Mouse (Mus musculus): ENCODE data around the gene Churc1. TPM values are rescaled to one million over a fixed set of nuclear protein-coding genes. Genes with fewer than 3 reads are reported as not detected.
"Not testable (repeated sequence)": the region's sequence is repeated elsewhere in the genome, so short reads cannot be mapped to it uniquely, and the experiment has no call there.

The Churc1 gene
- total RNA-seq, 1 experiment, result 74.4 TPM

- no peak overlapping the region for H3K27ac ChIP-seq (ENCODE audit: insufficient read depth, low read depth, low read length, poor library complexity, severe bottlenecking)
- in situ Hi-C loops (cut with MboI; ENCODE audit: low sequenced_read_pairs in 2 of 2, unreplicated experiment in 2 of 2), result no loop called here
- DNase-seq (ENCODE audit: low read depth, low spot score), result no peak
- no peaks in the 10 kb centered on the region for H3K9me3 ChIP-seq (ENCODE audit: control insufficient read depth, insufficient read depth, low read depth, low read length)
- TF ChIP-seq CHD2 (IDR thresholded peaks at IDR 0.05; ENCODE audit: low read depth, low read length), result no peak
- no peak for TF ChIP-seq MAFK (IDR thresholded peaks at IDR 0.05; ENCODE audit: insufficient read depth, low read depth, low read length)
- no peak for TF ChIP-seq HCFC1 (IDR thresholded peaks at IDR 0.05; ENCODE audit: borderline replicate concordance, insufficient read depth, low read length)
- TF ChIP-seq ZNF384 (IDR thresholded peaks at IDR 0.05; ENCODE audit: low read depth, low read length), result no peak
- no peak for TF ChIP-seq ZC3H11A (IDR thresholded peaks at IDR 0.05; ENCODE audit: borderline replicate concordance, low read depth, low read length)
- H3K4me1 ChIP-seq (ENCODE audit: control insufficient read depth in 2 of 2, insufficient read depth in 2 of 2, low read length in 2 of 2, poor library complexity in 1 of 2), result peaks cover 2 to 6% of the 10 kb centered on the region in 2 experiments; a peak in 3 of 4 replicates
- no peak overlapping the region for H3K4me3 ChIP-seq (ENCODE audit: insufficient read depth in 1 of 2, low read depth in 1 of 2, low read length in 2 of 2, poor library complexity in 1 of 2, severe bottlenecking in 1 of 2)
- H3K36me3 ChIP-seq (ENCODE audit: control insufficient read depth, insufficient read depth, low read length, poor library complexity, severe bottlenecking), result no peaks in the 10 kb centered on the region
- no peak overlapping the region for H3K9ac ChIP-seq (ENCODE audit: insufficient read depth, low read depth, low read length, poor library complexity, severe bottlenecking)
Observed at GRCm38 (mm10) chr12:76790446-76791084, 25.2 kb downstream of the Churc1 start.

GRCm38 (mm10) chr12:76792540-76792939, 27.2 kb downstream of the Churc1 start:
- H3K4me3 ChIP-seq (ENCODE audit: insufficient read depth in 1 of 2, low read depth in 1 of 2, low read length in 2 of 2, poor library complexity in 1 of 2, severe bottlenecking in 1 of 2); H3K27ac ChIP-seq (ENCODE audit: insufficient read depth, low read depth, low read length, poor library complexity, severe bottlenecking); in situ Hi-C loops (cut with MboI; ENCODE audit: low sequenced_read_pairs in 2 of 2, unreplicated experiment in 2 of 2); DNase-seq (ENCODE audit: low read depth, low spot score); H3K9ac ChIP-seq (ENCODE audit: insufficient read depth, low read depth, low read length, poor library complexity, severe bottlenecking); H3K9me3 ChIP-seq (ENCODE audit: control insufficient read depth, insufficient read depth, low read depth, low read length); H3K36me3 ChIP-seq (ENCODE audit: control insufficient read depth, insufficient read depth, low read length, poor library complexity, severe bottlenecking): not testable (repeated sequence)
- H3K4me1 ChIP-seq (ENCODE audit: control insufficient read depth in 2 of 2, insufficient read depth in 2 of 2, low read length in 2 of 2, poor library complexity in 1 of 2), result peaks cover 10% of the 10 kb centered on the region in 2 experiments; a peak in 3 of 4 replicates

GRCm38 (mm10) chr12:76795350-76795749, 30.0 kb downstream of the Churc1 start, which contains the start of gene Gpx2:
TSS of gene Gpx2 (minus strand) at chr12:76795554.
- H3K9me3 ChIP-seq (ENCODE audit: control insufficient read depth, insufficient read depth, low read depth, low read length), result no peaks in the 10 kb centered on the region
- H3K9ac ChIP-seq (ENCODE audit: insufficient read depth, low read depth, low read length, poor library complexity, severe bottlenecking), result no peak within 1 kb of the TSS
- H3K27ac ChIP-seq (ENCODE audit: insufficient read depth, low read depth, low read length, poor library complexity, severe bottlenecking), result no peak within 1 kb of the TSS
- in situ Hi-C loops (cut with MboI; ENCODE audit: low sequenced_read_pairs in 2 of 2, unreplicated experiment in 2 of 2), result no loop called here
- no peaks in the 10 kb centered on the region; the same call in 1 of the 2 replicates for H3K36me3 ChIP-seq (ENCODE audit: control insufficient read depth, insufficient read depth, low read length, poor library complexity, severe bottlenecking)
- H3K4me1 ChIP-seq (ENCODE audit: control insufficient read depth in 2 of 2, insufficient read depth in 2 of 2, low read length in 2 of 2, poor library complexity in 1 of 2), result peaks cover 10 to 12% of the 10 kb centered on the region in 2 experiments; a peak in 3 of 4 replicates
- H3K4me3 ChIP-seq (ENCODE audit: insufficient read depth in 1 of 2, low read depth in 1 of 2, low read length in 2 of 2, poor library complexity in 1 of 2, severe bottlenecking in 1 of 2), result no peak within 1 kb of the TSS
- peak; percentile 17 for DNase-seq (ENCODE audit: low read depth, low spot score)
- TF ChIP-seq ZNF384 (IDR thresholded peaks at IDR 0.05; ENCODE audit: low read depth, low read length) (no peak), CHD2 (IDR thresholded peaks at IDR 0.05; ENCODE audit: low read depth, low read length) (no peak), HCFC1 (IDR thresholded peaks at IDR 0.05; ENCODE audit: borderline replicate concordance, insufficient read depth, low read length) (no peak), MAFK (IDR thresholded peaks at IDR 0.05; ENCODE audit: insufficient read depth, low read depth, low read length) (peak; percentile 78), ZC3H11A (IDR thresholded peaks at IDR 0.05; ENCODE audit: borderline replicate concordance, low read depth, low read length) (no peak)

GRCm38 (mm10) chr12:76796938-76797539, 31.7 kb downstream of the Churc1 start:
- no peaks in the 10 kb centered on the region; the same call in 1 of the 2 replicates for H3K36me3 ChIP-seq (ENCODE audit: control insufficient read depth, insufficient read depth, low read length, poor library complexity, severe bottlenecking)
- H3K27ac ChIP-seq (ENCODE audit: insufficient read depth, low read depth, low read length, poor library complexity, severe bottlenecking), result no peak overlapping the region
- DNase-seq (ENCODE audit: low read depth, low spot score), result no peak
- no peak overlapping the region for H3K9ac ChIP-seq (ENCODE audit: insufficient read depth, low read depth, low read length, poor library complexity, severe bottlenecking)
- in situ Hi-C loops (cut with MboI; ENCODE audit: low sequenced_read_pairs in 2 of 2, unreplicated experiment in 2 of 2), result no loop called here
- H3K4me3 ChIP-seq (ENCODE audit: insufficient read depth in 1 of 2, low read depth in 1 of 2, low read length in 2 of 2, poor library complexity in 1 of 2, severe bottlenecking in 1 of 2), result no peak overlapping the region
- TF ChIP-seq CHD2 (IDR thresholded peaks at IDR 0.05; ENCODE audit: low read depth, low read length) (no peak), MAFK (IDR thresholded peaks at IDR 0.05; ENCODE audit: insufficient read depth, low read depth, low read length) (no peak), HCFC1 (IDR thresholded peaks at IDR 0.05; ENCODE audit: borderline replicate concordance, insufficient read depth, low read length) (no peak), ZNF384 (IDR thresholded peaks at IDR 0.05; ENCODE audit: low read depth, low read length) (no peak), ZC3H11A (IDR thresholded peaks at IDR 0.05; ENCODE audit: borderline replicate concordance, low read depth, low read length) (no peak)
- peaks cover 10 to 12% of the 10 kb centered on the region in 2 experiments; a peak in 3 of 4 replicates for H3K4me1 ChIP-seq (ENCODE audit: control insufficient read depth in 2 of 2, insufficient read depth in 2 of 2, low read length in 2 of 2, poor library complexity in 1 of 2)
- no peaks in the 10 kb centered on the region for H3K9me3 ChIP-seq (ENCODE audit: control insufficient read depth, insufficient read depth, low read depth, low read length)

All from ES-E14 (cell line).